Mouse (Mus musculus) embryonic facial prominence, embryonic 10.5 days (tissue): ENCODE measurements around the gene Fam229a. TPM values are rescaled to one million over a fixed set of nuclear protein-coding genes. Genes with fewer than 3 reads are reported as not detected.
"Not testable (repeated sequence)": the region's sequence is repeated elsewhere in the genome, so short reads cannot be mapped to it uniquely, and the experiment has no call there.

ENCODE experiments used
- DNase-seq: peaks from one replicate; pipeline ENCODE4 v3.0.0-alpha.2; 2017; ENCODE audit warnings: low spot score
- H3K27ac ChIP-seq: fragments of 300-500 bp; sonication (generic); replicated peaks from 2 replicates; pipeline ENCODE4 v1.5.1; 2016; ENCODE audit warnings: mild to moderate bottlenecking
- H3K27me3 ChIP-seq: fragments of 300-500 bp; sonication (generic); replicated peaks from 2 replicates; pipeline ENCODE4 v1.6.1; 2016; ENCODE audit warnings: low read depth, mild to moderate bottlenecking; ENCODE audit not compliant: poor library complexity, severe bottlenecking
- H3K36me3 ChIP-seq: fragments of 300-500 bp; sonication (generic); replicated peaks from 2 replicates; pipeline ENCODE4 v1.6.1; 2016; ENCODE audit warnings: mild to moderate bottlenecking, moderate library complexity
- H3K4me1 ChIP-seq: fragments of 300-500 bp; sonication (generic); 2 replicates; pipeline ENCODE4 v1.6.1; 2016
- H3K4me3 ChIP-seq: fragments of 300-500 bp; sonication (generic); 2 replicates; pipeline ENCODE4 v1.5.1; 2016; ENCODE audit warnings: mild to moderate bottlenecking, moderate library complexity
- H3K9me3 ChIP-seq: fragments of 300-500 bp; sonication (generic); 2 replicates; pipeline ENCODE4 v1.6.1; 2016; ENCODE audit warnings: mild to moderate bottlenecking
- WGBS: fragments of 180-500 bp; shearing (Covaris S2); methylation state at CpG from one replicate; pipeline ENCODE4 v1.1.7; 2016; 5-methylcytosine and 5-hydroxymethylcytosine counted together
- polyA plus RNA-seq: library from polyadenylated mRNA; unstranded; fragments of >200 nt; fragmentation: Nextera tagmentation; extraction: Ambion mirVana; gene quantifications from 2 replicates; pipeline ENCODE4 v1.2.1, GENCODE M21; 2016

The Fam229a gene
- polyA plus RNA-seq, 1 experiment from 2014 or later = not detected

- Histone ChIP-seq H3K27me3 (no peaks in the 10 kb centered on the region), H3K27ac (peak within 1 kb of the TSS; percentile 98), H3K36me3 (peaks cover 41% of the 10 kb centered on the region), H3K4me1 (peaks cover 68% of the 10 kb centered on the region), H3K9me3 (no peaks in the 10 kb centered on the region), H3K4me3 (peak within 1 kb of the TSS; percentile 83)
- peak; percentile 95 for DNase-seq
- 5% methylated on average over 47 of the region's 47 CpGs for WGBS
Observed at GRCm38 (mm10) chr4:129513086-129513767, 22.2 kb downstream of the Fam229a start, which contains the start of gene Marcksl1. TSS of gene Marcksl1 (plus strand) at chr4:129513581.

DNA sequence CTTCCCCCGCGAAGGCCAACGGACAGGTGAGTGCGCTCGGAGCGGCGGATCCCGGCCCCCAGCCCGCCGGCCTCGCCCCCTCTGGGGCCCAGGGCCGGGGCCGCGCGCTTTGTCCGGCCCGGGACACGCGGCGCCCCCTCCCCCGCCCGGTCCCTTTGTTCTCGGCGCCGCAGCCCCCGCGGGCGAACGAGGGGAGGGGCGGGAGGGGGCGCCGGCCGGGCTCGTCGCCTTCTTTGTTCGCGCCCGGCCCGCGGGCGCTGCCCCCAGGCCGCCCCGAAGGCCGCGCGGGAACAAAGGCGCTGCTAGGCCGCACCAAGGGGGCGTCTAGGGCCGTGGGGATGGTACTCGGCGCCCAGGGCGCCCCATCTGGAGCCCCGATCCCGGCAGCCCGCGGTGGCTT is 22.9 kb downstream of the Fam229a start:
- Histone ChIP-seq H3K36me3 (peaks cover 48% of the 10 kb centered on the region), H3K9me3 (no peaks in the 10 kb centered on the region), H3K4me1 (peaks cover 62% of the 10 kb centered on the region), H3K27me3 (no peaks in the 10 kb centered on the region), H3K27ac (peak overlapping the region; percentile 98), H3K4me3 (peak overlapping the region; percentile 83)
- DNase-seq = no peak
- whole genome bisulfite sequencing = under 1% methylated on average over 53 of the region's 57 CpGs

- Histone ChIP-seq H3K27ac (peak overlapping the region; percentile 98), H3K4me1 (peaks cover 57% of the 10 kb centered on the region), H3K4me3 (peak overlapping the region; percentile 83), H3K27me3 (no peaks in the 10 kb centered on the region), H3K9me3 (no peaks in the 10 kb centered on the region), H3K36me3 (peaks cover 53% of the 10 kb centered on the region)
- peak; percentile 88 for DNase-seq
- WGBS = under 1% methylated on average over 35 of the region's 35 CpGs
Observed at GRCm38 (mm10) chr4:129514300-129514898, 23.4 kb downstream of the Fam229a start.

DNA sequence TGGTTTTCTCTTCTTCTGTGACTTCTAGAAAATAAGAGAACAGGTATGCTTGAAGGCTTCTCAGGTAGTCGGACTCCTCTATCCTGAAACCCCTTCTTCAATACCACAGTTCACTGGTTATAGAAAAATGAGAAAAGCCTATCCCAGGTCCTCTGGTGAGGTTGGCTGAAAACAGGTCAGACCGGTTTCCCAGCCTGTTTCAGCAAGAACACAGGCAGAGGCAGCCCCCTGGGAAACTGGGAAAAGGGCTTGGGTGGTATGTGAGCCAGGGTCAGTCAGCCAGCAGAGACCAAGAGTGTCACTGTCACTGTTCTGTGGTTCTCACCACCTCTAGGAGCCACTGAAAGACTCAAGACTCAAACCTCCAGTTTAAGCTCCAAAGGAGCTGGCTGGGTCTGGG is 25.9 kb downstream of the Fam229a start:
- H3K4me1 ChIP-seq = peaks cover 37% of the 10 kb centered on the region
- no peaks in the 10 kb centered on the region for H3K27me3 ChIP-seq
- 46% methylated on average over 2 of the region's 2 CpGs for WGBS
- H3K4me3 ChIP-seq = peak overlapping the region; percentile 35
- 0 out of 2 replicates have a peak overlapping the region, but pooled peaks have one; percentile 45 for H3K27ac ChIP-seq
- peak; percentile 57 for DNase-seq
- peaks cover 78% of the 10 kb centered on the region for H3K36me3 ChIP-seq
- no peaks in the 10 kb centered on the region for H3K9me3 ChIP-seq

DNA sequence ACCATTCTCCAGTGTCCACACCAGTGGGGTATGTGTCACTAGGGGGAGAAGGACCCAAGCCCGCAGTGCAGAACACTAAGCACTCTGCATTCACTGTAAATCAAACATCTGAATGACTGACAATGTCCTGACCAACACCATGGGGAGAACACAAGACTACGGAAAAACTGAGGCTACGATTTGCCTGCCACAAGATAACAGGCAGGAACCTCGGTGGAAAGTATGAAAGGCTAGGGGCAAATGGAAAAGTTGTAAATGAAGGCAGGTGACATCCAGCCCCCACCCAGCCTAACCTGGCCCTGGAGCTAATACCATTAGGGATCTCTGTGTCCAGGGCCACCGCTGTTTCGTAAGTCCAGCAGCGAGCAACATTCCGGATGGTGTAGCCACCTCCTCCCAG is 27.5 kb downstream of the Fam229a start:
- DNase-seq = no peak
- Histone ChIP-seq H3K36me3 (peaks cover 94% of the 10 kb centered on the region), H3K4me1 (peaks cover 22% of the 10 kb centered on the region), H3K27ac (no peak overlapping the region), H3K4me3 (no peak overlapping the region), H3K27me3 (no peaks in the 10 kb centered on the region), H3K9me3 (no peaks in the 10 kb centered on the region)
- 93% methylated on average over 8 of the region's 8 CpGs for WGBS

GRCm38 (mm10) chr4:129525338-129525737 is 34.3 kb downstream of the Fam229a start:
- 91% methylated on average over 5 of the region's 5 CpGs for WGBS
- Histone ChIP-seq H3K36me3 (peaks cover 98% of the 10 kb centered on the region), H3K27ac (no peak overlapping the region), H3K4me1 (no peaks in the 10 kb centered on the region), H3K4me3 (no peak overlapping the region), H3K9me3 (no peaks in the 10 kb centered on the region), H3K27me3 (no peaks in the 10 kb centered on the region)
- DNase-seq = no peak

DNA sequence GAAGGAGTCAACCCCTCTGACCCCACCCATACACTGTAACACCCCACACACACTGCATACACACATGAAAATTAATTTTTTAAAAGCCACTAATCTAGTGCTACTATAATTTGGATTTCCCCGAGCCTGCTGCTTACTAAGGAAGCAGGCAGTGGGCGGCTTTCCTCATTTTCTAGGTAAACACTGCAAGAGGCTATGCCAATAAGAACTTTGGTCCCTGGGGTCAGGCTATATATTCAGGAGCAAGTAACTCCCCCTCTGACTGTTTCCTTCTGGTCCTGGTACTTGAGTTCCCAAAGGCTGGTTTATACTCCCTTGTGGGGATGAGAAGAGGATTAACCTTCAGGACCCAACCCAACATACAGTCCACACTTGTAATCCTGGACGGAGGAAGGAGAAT is 34.9 kb downstream of the Fam229a start:
- no peak overlapping the region for H3K27ac ChIP-seq
- H3K4me3 ChIP-seq = no peak overlapping the region
- 92% methylated on average over 3 of the region's 3 CpGs for WGBS
- H3K9me3 ChIP-seq = no peaks in the 10 kb centered on the region
- no peak for DNase-seq
- no peaks in the 10 kb centered on the region for H3K4me1 ChIP-seq
- H3K36me3 ChIP-seq = peaks cover 98% of the 10 kb centered on the region
- H3K27me3 ChIP-seq = no peaks in the 10 kb centered on the region

DNA sequence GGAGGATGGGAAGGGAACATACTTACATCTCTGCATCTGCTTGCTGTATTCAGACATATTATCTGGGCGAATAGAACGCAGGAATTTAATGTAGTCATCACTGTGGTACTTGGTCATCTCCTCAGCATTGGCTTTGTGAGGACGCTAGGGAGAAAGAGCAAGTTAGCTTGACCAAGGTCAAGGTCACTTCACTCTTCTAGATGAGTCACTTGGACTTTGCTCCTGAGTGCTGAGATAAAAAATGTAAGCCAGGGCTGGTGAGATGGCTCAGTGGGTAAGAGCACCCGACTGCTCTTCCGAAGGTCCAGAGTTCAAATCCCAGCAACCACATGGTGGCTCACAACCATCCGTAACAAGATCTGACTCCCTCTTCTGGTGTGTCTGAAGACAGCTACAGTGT is 37.9 kb downstream of the Fam229a start:
- peaks cover 98% of the 10 kb centered on the region for H3K36me3 ChIP-seq
- 94% methylated on average over 6 of the region's 6 CpGs for WGBS
- not testable (repeated sequence) for H3K4me1 ChIP-seq, H3K9me3 ChIP-seq, H3K27ac ChIP-seq, H3K27me3 ChIP-seq, DNase-seq, H3K4me3 ChIP-seq

- Histone ChIP-seq H3K4me3 (peak overlapping the region; percentile 13; the same call in 1 of the 2 replicates), H3K27ac (no peak overlapping the region), H3K27me3 (no peaks in the 10 kb centered on the region), H3K4me1 (peaks cover 26% of the 10 kb centered on the region), H3K9me3 (no peaks in the 10 kb centered on the region), H3K36me3 (peaks cover 57% of the 10 kb centered on the region)
- no peak for DNase-seq
- 90% methylated on average over 6 of the region's 6 CpGs for WGBS
Observed at GRCm38 (mm10) chr4:129540012-129540411, 49.0 kb downstream of the Fam229a start.

Other genes starting within 250 kb of the Fam229a start
- gene C77080, start 229.8 kb upstream of the Fam229a start, polyA plus RNA-seq = 3.3 and 3.5 TPM in 2 replicates
- gene Sync, start 203.6 kb upstream of the Fam229a start, polyA plus RNA-seq = 0.48 and 0.71 TPM in 2 replicates
- 546 and 560 TPM in 2 replicates for gene Rbbp4, start 155.8 kb upstream of the Fam229a start, polyA plus RNA-seq
- 49.0 and 49.3 TPM in 2 replicates for gene Zbtb8os, start 155.5 kb upstream of the Fam229a start, polyA plus RNA-seq
- 6.0 and 6.6 TPM in 2 replicates for gene Zbtb8a, start 113.1 kb upstream of the Fam229a start, polyA plus RNA-seq
- gene Zbtb8b, start 50.3 kb upstream of the Fam229a start, polyA plus RNA-seq = 2.0 and 2.4 TPM in 2 replicates
- gene Bsdc1, start 29.6 kb upstream of the Fam229a start, polyA plus RNA-seq = 19.7 and 21.5 TPM in 2 replicates
- gene Tssk3, start 168 bp upstream of the Fam229a start, polyA plus RNA-seq = not detected in 2 replicates
- gene Marcksl1, start 22.4 kb downstream of the Fam229a start, polyA plus RNA-seq = 1,428 and 1,442 TPM in 2 replicates
- gene Hdac1, start 51.5 kb downstream of the Fam229a start, polyA plus RNA-seq = 302 and 304 TPM in 2 replicates
- 9.3 and 12.6 TPM in 2 replicates for gene Lck, start 82.5 kb downstream of the Fam229a start, polyA plus RNA-seq
- gene Fam167b, start 87.4 kb downstream of the Fam229a start, polyA plus RNA-seq = 1.9 and 2.0 TPM in 2 replicates
- gene Eif3i, start 109.5 kb downstream of the Fam229a start, polyA plus RNA-seq = 290 and 302 TPM in 2 replicates
- gene Tmem234, start 109.5 kb downstream of the Fam229a start, polyA plus RNA-seq = 222 and 226 TPM in 2 replicates
- 1.0 and 1.4 TPM in 2 replicates for gene Dcdc2b, start 123.1 kb downstream of the Fam229a start, polyA plus RNA-seq
- 27.7 and 28.5 TPM in 2 replicates for gene Iqcc, start 127.9 kb downstream of the Fam229a start, polyA plus RNA-seq
- 38.6 and 44.1 TPM in 2 replicates for gene Ccdc28b, start 132.8 kb downstream of the Fam229a start, polyA plus RNA-seq
- 115 and 117 TPM in 2 replicates for gene Txlna, start 149.9 kb downstream of the Fam229a start, polyA plus RNA-seq
- 14.0 and 15.1 TPM in 2 replicates for gene Kpna6, start 181.6 kb downstream of the Fam229a start, polyA plus RNA-seq
- gene Tmem39b, start 205.6 kb downstream of the Fam229a start, polyA plus RNA-seq = 14.3 and 14.7 TPM in 2 replicates